Mouse (Mus musculus) heart, adult 8-10 months (tissue): ENCODE measurements around the gene Spo11. TPM values are rescaled to one million over a fixed set of nuclear protein-coding genes. Genes with fewer than 3 reads are reported as not detected.

Experiments used
- DNase-seq: peaks from one replicate; pipeline ENCODE4 v3.0.0; 2022; ENCODE audit warnings: low spot score
- total RNA-seq, 4 experiments: library from RNA; stranded (reverse); gene quantifications; 2 replicates each; pipeline ENCODE4 v1.2.4; 2022

The Spo11 gene
- not detected for total RNA-seq

GRCm38 (mm10) chr2:172977409-172978130 is at the start of gene Spo11:
Gene Spo11, plus strand, starts transcription at chr2:172977700.
- DNase-seq, result no peak

- DNase-seq, result no peak
These were observed 47.5 kb upstream of the Spo11 start for GRCm38 (mm10) chr2:172929905-172930436.

- DNase-seq, result no peak
These were observed 46.2 kb upstream of the Spo11 start for GRCm38 (mm10) chr2:172931137-172931898.

GRCm38 (mm10) chr2:172933631-172934419 is 43.7 kb upstream of the Spo11 start:
- no peak for DNase-seq

GRCm38 (mm10) chr2:172934420-172934788 is 43.1 kb upstream of the Spo11 start:
- DNase-seq, result no peak

GRCm38 (mm10) chr2:172934891-172935740 is 42.4 kb upstream of the Spo11 start:
- no peak for DNase-seq

- no peak for DNase-seq
These were observed 41.5 kb upstream of the Spo11 start for GRCm38 (mm10) chr2:172935776-172936562.

- DNase-seq, result no peak
These were observed 40.7 kb upstream of the Spo11 start for GRCm38 (mm10) chr2:172936844-172937243.

- DNase-seq, result no peak
These were observed 39.9 kb upstream of the Spo11 start for GRCm38 (mm10) chr2:172937326-172938190.

- DNase-seq, result no peak
These were observed 38.5 kb upstream of the Spo11 start for GRCm38 (mm10) chr2:172938761-172939638.

GRCm38 (mm10) chr2:172939639-172940002 is 37.9 kb upstream of the Spo11 start:
- DNase-seq, result no peak

- DNase-seq, result no peak
These were observed 37.3 kb upstream of the Spo11 start, which contains the start of gene Bmp7 for GRCm38 (mm10) chr2:172940003-172940798. Gene Bmp7, minus strand, starts transcription at chr2:172940321.

- DNase-seq, result no peak
These were observed 36.7 kb upstream of the Spo11 start for GRCm38 (mm10) chr2:172940799-172941163.

GRCm38 (mm10) chr2:172949051-172949450 is 28.4 kb upstream of the Spo11 start:
- DNase-seq, result no peak

- no peak for DNase-seq
These were observed 27.3 kb upstream of the Spo11 start for GRCm38 (mm10) chr2:172950119-172950676.

- no peak for DNase-seq
These were observed 26.8 kb upstream of the Spo11 start for GRCm38 (mm10) chr2:172950722-172951121.

GRCm38 (mm10) chr2:172951976-172952375 is 25.5 kb upstream of the Spo11 start:
- no peak for DNase-seq
